Mouse (Mus musculus) megakaryocyte-erythroid progenitor cell, adult 5 weeks (primary cell): ENCODE measurements around the gene Traf4. TPM values are rescaled to one million over a fixed set of nuclear protein-coding genes. Genes with fewer than 3 reads are reported as not detected.

Source experiments
- polyA plus RNA-seq: library from polyadenylated mRNA; stranded (reverse); fragments of >175 nt; gene quantifications from 2 replicates; pipeline ENCODE4 v1.2.3, GENCODE M21; 2012

Traf4 gene
- polyA plus RNA-seq: 29.8 and 41.4 TPM in 2 replicates

DNA sequence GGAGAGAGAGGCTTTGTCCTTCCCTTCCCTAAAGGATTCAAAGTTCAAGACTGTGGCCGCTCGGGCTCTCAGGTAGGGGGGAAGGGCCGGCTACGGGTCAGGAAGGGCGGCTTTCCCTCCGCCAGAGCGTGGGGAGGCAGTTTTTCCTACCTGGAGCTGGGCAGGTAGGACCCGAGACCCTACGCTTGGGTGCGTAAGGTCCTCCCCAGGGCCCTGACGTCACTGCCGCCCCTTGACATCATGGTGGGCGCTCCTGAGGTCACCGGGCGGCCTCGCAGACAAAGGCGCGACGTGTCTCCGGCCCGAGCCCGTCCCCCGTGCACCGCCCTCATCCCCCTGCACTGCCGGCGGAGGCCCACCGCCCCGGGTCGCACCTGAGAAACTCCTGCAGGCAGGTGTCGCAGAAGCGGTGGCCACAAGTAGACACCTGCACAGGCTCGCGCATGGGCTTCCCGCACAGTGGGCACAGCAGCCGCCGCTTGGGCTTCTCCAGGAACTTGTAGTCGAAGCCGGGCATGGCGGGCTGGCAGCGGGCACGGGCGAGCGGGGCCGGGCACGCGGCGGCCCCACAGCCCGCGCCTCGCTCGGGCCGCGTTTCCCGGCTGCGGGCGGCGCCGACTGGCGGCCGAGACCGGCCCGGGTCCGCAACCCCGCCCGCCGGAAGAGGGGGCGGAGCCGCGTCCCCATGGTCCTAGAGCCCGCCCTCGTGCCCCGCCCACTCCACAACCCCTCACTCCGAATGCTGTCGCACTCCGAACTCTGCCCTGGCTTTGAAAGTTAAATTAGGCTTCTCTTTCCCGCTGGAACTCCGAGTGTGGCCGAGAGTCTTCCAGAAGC, at the start of gene Traf4:
Traf4 (minus strand) TSS at position 666 of the 837 bp plus-strand sequence.

GRCm38 (mm10) chr11:78193113-78193512, 27.7 kb upstream of the Traf4 start, which contains the start of gene Proca1:
Gene Proca1, plus strand, starts transcription at chr11:78193392.

GRCm38 (mm10) chr11:78188331-78189233, 23.2 kb upstream of the Traf4 start, which contains the start of gene Rab34:
Gene Rab34, plus strand, starts transcription at chr11:78188430.

GRCm38 (mm10) chr11:78182961-78183844, 17.8 kb upstream of the Traf4 start, which contains the start of gene Rpl23a:
Gene Rpl23a, minus strand, starts transcription at chr11:78183584.

DNA sequence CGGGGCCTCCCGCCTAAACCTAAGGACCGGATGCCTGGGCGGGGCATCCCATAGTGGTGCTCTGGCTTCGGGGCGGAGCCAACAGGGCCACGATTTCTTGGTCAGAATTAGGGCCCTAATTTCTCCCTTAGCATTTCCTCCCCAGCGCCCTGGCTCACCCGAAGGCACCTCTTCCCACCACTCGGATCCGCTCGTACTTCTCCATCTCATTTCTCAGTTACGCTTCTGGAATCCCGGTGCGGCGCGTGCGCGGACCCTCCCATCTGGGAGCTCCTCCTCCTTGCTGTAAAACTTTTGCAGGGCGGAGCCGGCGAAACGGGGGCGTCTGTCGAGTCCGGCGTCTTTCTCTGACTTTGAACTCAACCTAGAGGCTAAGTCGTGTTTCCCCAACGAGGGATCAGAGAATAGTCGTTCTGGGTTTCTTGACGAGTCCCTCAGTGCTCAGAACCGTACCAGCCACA, 11.0 kb upstream of the Traf4 start, which contains the start of the genes Nek8 and Tlcd1:
Nek8 (minus strand) TSS at position 274 of the 461 bp plus-strand sequence.
Tlcd1 (plus strand) TSS at position 310 of the 461 bp plus-strand sequence.

Other genes starting within 250 kb of the Traf4 start
- not detected in 2 replicates for gene Sez6, start 234.8 kb downstream of the Traf4 start, polyA plus RNA-seq
- gene Phf12, start 182.8 kb downstream of the Traf4 start, polyA plus RNA-seq: 194 and 232 TPM in 2 replicates
- gene Dhrs13, start 133.3 kb downstream of the Traf4 start, polyA plus RNA-seq: 7.4 and 8.4 TPM in 2 replicates
- 55.6 and 72.3 TPM in 2 replicates for gene Flot2, start 127.7 kb downstream of the Traf4 start, polyA plus RNA-seq
- gene Eral1, start 85.2 kb downstream of the Traf4 start, polyA plus RNA-seq: 3.4 TPM in 2 replicates
- gene Fam222b, start 70.9 kb downstream of the Traf4 start, polyA plus RNA-seq: 24.6 and 33.3 TPM in 2 replicates
- gene Nek8, start 11.1 kb upstream of the Traf4 start, polyA plus RNA-seq: 3.1 and 4.3 TPM in 2 replicates
- 34.7 and 38.4 TPM in 2 replicates for gene Tlcd1, start 11.1 kb upstream of the Traf4 start, polyA plus RNA-seq
- 1,982 and 2,223 TPM in 2 replicates for gene Rpl23a, start 18.0 kb upstream of the Traf4 start, polyA plus RNA-seq
- gene Rab34, start 22.8 kb upstream of the Traf4 start, polyA plus RNA-seq: 3.0 and 4.5 TPM in 2 replicates
- 0.18 and 0.67 TPM in 2 replicates for gene Proca1, start 27.8 kb upstream of the Traf4 start, polyA plus RNA-seq
- 9.6 and 11.2 TPM in 2 replicates for gene Sdf2, start 80.2 kb upstream of the Traf4 start, polyA plus RNA-seq
- 82.2 and 96.4 TPM in 2 replicates for gene Supt6, start 80.4 kb upstream of the Traf4 start, polyA plus RNA-seq
- gene 2610507B11Rik, start 96.2 kb upstream of the Traf4 start, polyA plus RNA-seq: 88.7 and 97.6 TPM in 2 replicates
- gene BC030499, start 125.3 kb upstream of the Traf4 start, polyA plus RNA-seq: not detected in 2 replicates
- 66.8 and 68.5 TPM in 2 replicates for gene Spag5, start 135.9 kb upstream of the Traf4 start, polyA plus RNA-seq
- gene Aldoc, start 157.4 kb upstream of the Traf4 start, polyA plus RNA-seq: 0.44 and 1.4 TPM in 2 replicates
- 84.7 and 91.0 TPM in 2 replicates for gene Pigs, start 162.8 kb upstream of the Traf4 start, polyA plus RNA-seq
- gene Unc119, start 177.9 kb upstream of the Traf4 start, polyA plus RNA-seq: 74.0 and 91.3 TPM in 2 replicates
- not detected in 2 replicates for gene Foxn1, start 221.0 kb upstream of the Traf4 start, polyA plus RNA-seq